Mouse (Mus musculus) myocyte (in vitro differentiated cells): ENCODE results near the gene Asl. TPM values are rescaled to one million over a fixed set of nuclear protein-coding genes. Genes with fewer than 3 reads are reported as not detected.

Experiments used
- H3K27me3 ChIP-seq: one replicate; pipeline ENCODE4 v1.6.1; 2011; ENCODE audit not compliant: control insufficient read depth, insufficient read depth, insufficient read length
- H3K36me3 ChIP-seq: one replicate; pipeline ENCODE4 v1.6.1; 2011; ENCODE audit not compliant: control insufficient read depth, insufficient read depth
- H3K4me2 ChIP-seq: one replicate; pipeline ENCODE4 v1.6.1; 2011; ENCODE audit warnings: low read depth, control low read depth
- H3K4me3 ChIP-seq: one replicate; pipeline ENCODE4 v1.5.1; 2011; ENCODE audit warnings: mild to moderate bottlenecking, control low read depth, moderate library complexity
- H3K79me2 ChIP-seq: one replicate; pipeline ENCODE4 v1.6.1; 2011; ENCODE audit not compliant: control insufficient read depth, insufficient read depth
- H3ac ChIP-seq: one replicate; pipeline ENCODE4 v1.6.1; 2011; ENCODE audit not compliant: control insufficient read depth, insufficient read length
- CEBPB ChIP-seq: IDR thresholded peaks from 2 replicates; pipeline ENCODE4 v1.6.1; 2011; ENCODE audit warnings: mild to moderate bottlenecking, moderate library complexity; ENCODE audit not compliant: poor library complexity, insufficient read depth, severe bottlenecking
- E2F4 ChIP-seq: IDR thresholded peaks from one replicate; pipeline ENCODE4 v1.6.1; 2011; ENCODE audit warnings: mild to moderate bottlenecking, control low read depth, moderate library complexity; ENCODE audit not compliant: insufficient read depth
- MAX ChIP-seq: IDR thresholded peaks from one replicate; pipeline ENCODE4 v1.6.1; 2011; ENCODE audit warnings: low read depth, mild to moderate bottlenecking, control low read depth
- MYOD1 ChIP-seq, 3 experiments: IDR thresholded peaks; one replicate each; pipeline ENCODE4 v1.6.1; 2011; ENCODE audit warnings: control low read depth in 2 of 3, low read depth in 2 of 3, mild to moderate bottlenecking in 2 of 3, moderate library complexity in 1 of 3; ENCODE audit not compliant: insufficient read length in 2 of 3, control insufficient read depth in 1 of 3
- MYOG ChIP-seq, 3 experiments: IDR thresholded peaks; one replicate each; pipeline ENCODE4 v1.6.1; 2011; ENCODE audit warnings: control low read depth in 2 of 3, low read depth in 2 of 3, mild to moderate bottlenecking in 2 of 3; ENCODE audit not compliant: insufficient read length in 2 of 3, control insufficient read depth in 1 of 3, insufficient read depth in 1 of 3
- POLR2A ChIP-seq: IDR thresholded peaks from one replicate; pipeline ENCODE4 v1.6.1; 2011; ENCODE audit warnings: low read depth, mild to moderate bottlenecking, control low read depth, moderate library complexity; ENCODE audit not compliant: insufficient read length
- POLR2AphosphoS2 ChIP-seq: IDR thresholded peaks from one replicate; pipeline ENCODE4 v1.6.1; 2011; ENCODE audit warnings: low read depth, control low read depth; ENCODE audit not compliant: insufficient read length
- REST ChIP-seq: IDR thresholded peaks from one replicate; pipeline ENCODE4 v1.6.1; 2011; ENCODE audit warnings: mild to moderate bottlenecking, control low read depth, moderate library complexity; ENCODE audit not compliant: insufficient read depth, insufficient read length
- SRF ChIP-seq: IDR thresholded peaks from one replicate; pipeline ENCODE4 v1.6.1; 2011; ENCODE audit warnings: low read depth; ENCODE audit not compliant: control insufficient read depth, insufficient read length
- TCF12 ChIP-seq: IDR thresholded peaks from one replicate; pipeline ENCODE4 v1.6.1; 2011; ENCODE audit warnings: mild to moderate bottlenecking, control low read depth; ENCODE audit not compliant: poor library complexity, insufficient read depth, severe bottlenecking
- TCF3 ChIP-seq: IDR thresholded peaks from one replicate; pipeline ENCODE4 v1.6.1; 2011; ENCODE audit warnings: low read depth, control low read depth; ENCODE audit not compliant: insufficient read length
- USF1 ChIP-seq: IDR thresholded peaks from one replicate; pipeline ENCODE4 v1.6.1; 2011; ENCODE audit warnings: low read depth, mild to moderate bottlenecking, control low read depth, moderate library complexity
- polyA plus RNA-seq: library from polyadenylated mRNA; unstranded; fragments of >200 nt; fragmentation: generic; extraction: Trizol; gene quantifications from one replicate; pipeline ENCODE4 v1.2.1, GENCODE M21; 2012; ENCODE audit warnings: missing spikeins

The Asl gene
- polyA plus RNA-seq, 1 experiment, result 45.8 TPM

DNA sequence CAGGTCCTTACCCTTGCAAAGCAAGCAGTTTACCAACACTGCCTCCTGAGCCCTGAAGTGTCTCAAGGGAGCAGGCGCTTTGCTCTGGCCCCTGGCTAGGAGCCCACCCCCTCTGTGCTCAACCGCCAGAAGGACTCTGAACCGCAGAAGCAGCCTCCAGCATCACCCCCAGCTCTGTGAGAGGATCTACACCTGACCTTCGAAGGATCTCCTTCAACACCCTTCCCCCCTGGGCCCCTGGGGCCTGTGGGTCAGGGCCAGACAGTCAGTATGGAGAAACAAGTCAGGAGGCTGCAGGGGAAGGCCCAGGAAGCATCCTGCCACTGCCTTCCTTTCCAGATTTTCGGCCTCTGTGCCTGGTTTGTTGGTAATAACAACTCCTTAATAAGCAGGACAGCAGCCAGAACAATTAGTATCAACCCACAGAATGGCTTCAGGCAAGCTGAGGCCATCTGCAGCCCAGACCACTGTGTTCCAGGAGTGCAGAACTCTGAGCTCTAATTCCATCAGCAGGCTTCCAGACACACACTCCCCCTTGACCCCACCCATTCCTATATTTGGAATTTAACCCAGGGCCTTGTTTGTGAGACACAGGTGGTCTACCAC lies 7.6 kb downstream of the Asl start:
- no peaks in the 10 kb centered on the region for H3K36me3 ChIP-seq
- no peaks in the 10 kb centered on the region for H3K27me3 ChIP-seq
- H3K4me2 ChIP-seq, result no peak overlapping the region
- H3K79me2 ChIP-seq, result no peaks in the 10 kb centered on the region
- H3K4me3 ChIP-seq, result no peak overlapping the region
- TF ChIP-seq MAX (no peak), MYOD1 (IDR thresholded peaks at IDR 0.05; ENCODE audit: control insufficient read depth in 1 of 3, insufficient read length in 2 of 3, low read depth in 2 of 3) (no peak), POLR2A (no peak), TCF12 (no peak), USF1 (no peak), REST (no peak), CEBPB (no peak), E2F4 (no peak), SRF (no peak), MYOG (IDR thresholded peaks at IDR 0.05; ENCODE audit: control insufficient read depth in 1 of 3, insufficient read depth in 1 of 3, insufficient read length in 2 of 3, low read depth in 2 of 3) (no peak), TCF3 (no peak), POLR2AphosphoS2 (no peak)
- no peak overlapping the region for H3ac ChIP-seq

DNA sequence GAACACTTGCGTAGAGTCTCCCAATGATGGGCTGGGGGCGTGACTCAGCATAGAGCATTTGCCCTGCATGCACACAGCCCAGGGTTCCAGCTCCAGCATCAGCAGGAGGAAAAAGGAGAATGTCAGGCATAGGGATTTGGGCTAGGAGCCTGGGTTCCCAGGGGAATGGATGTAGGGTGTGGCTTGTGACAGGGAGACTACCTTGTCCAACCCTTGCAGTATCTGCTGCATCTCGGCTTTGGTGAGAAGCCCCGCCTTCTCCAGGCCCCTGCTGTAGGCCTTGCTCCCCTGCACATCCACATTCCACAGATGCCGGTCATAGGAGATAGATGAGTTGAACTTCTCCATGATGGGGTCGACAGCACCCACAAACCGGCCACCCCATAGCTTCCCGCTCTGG lies 9.6 kb downstream of the Asl start:
- Histone ChIP-seq H3K27me3 (no peaks in the 10 kb centered on the region), H3ac (no peak overlapping the region), H3K4me2 (no peak overlapping the region), H3K79me2 (no peaks in the 10 kb centered on the region), H3K4me3 (no peak overlapping the region), H3K36me3 (peaks cover 4% of the 10 kb centered on the region)
- no peak for TF ChIP-seq USF1
- no peak for TF ChIP-seq POLR2AphosphoS2
- TF ChIP-seq MYOD1 (IDR thresholded peaks at IDR 0.05; ENCODE audit: control insufficient read depth in 1 of 3, insufficient read length in 2 of 3, low read depth in 2 of 3), result no peak
- no peak for TF ChIP-seq TCF12
- TF ChIP-seq SRF, result no peak
- no peak for TF ChIP-seq CEBPB
- TF ChIP-seq MYOG (IDR thresholded peaks at IDR 0.05; ENCODE audit: control insufficient read depth in 1 of 3, insufficient read depth in 1 of 3, insufficient read length in 2 of 3, low read depth in 2 of 3), result no peak

DNA sequence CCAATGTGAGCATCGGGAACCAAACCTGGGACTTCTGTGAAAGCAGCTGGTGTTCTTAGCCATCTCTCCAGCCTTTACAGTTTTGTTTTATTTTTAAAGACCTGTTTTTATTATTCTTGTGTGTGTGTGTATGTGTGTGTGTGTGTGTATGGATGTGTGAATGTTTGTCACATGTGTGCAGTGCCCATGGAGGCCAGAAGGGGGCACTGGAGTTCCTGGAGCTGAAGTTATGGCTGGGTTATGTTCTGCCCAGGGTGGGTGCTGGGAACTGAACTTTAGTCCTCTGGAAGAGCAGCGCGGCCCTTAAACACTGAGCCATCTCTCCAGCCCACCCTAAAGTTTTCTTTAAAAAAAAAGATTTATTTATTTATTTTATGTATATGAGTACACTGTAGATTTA lies 13.9 kb downstream of the Asl start:
- H3K79me2 ChIP-seq, result no peaks in the 10 kb centered on the region
- TF ChIP-seq TCF3 (no peak), TCF12 (no peak), POLR2AphosphoS2 (no peak), POLR2A (no peak), CEBPB (no peak), REST (no peak), E2F4 (no peak), SRF (no peak), MYOG (IDR thresholded peaks at IDR 0.05; ENCODE audit: control insufficient read depth in 1 of 3, insufficient read depth in 1 of 3, insufficient read length in 2 of 3, low read depth in 2 of 3) (no peak)
- peaks cover 4% of the 10 kb centered on the region for H3K36me3 ChIP-seq
- H3K27me3 ChIP-seq, result no peaks in the 10 kb centered on the region
- no peak overlapping the region for H3K4me3 ChIP-seq
- no peak overlapping the region for H3ac ChIP-seq
- no peak overlapping the region for H3K4me2 ChIP-seq

DNA sequence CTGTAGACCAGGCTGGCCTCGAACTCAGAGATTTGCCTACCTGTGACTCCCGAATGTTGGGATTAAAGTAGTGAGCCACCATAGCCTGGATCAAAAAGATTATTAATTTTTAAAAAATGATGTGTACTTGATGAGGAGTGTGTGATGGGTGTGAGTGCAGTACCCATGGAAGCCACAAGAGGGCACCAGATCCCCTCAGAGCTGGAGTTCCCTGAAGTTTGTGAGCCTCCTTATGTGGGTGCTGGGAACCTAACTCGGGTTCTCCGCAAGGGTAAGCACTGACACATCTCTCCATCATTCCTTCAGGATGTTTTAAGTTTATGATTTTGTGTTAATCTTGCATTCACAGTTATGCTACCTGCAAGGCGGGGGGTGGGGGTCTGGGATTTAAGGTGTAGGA lies 18.1 kb downstream of the Asl start:
- H3K36me3 ChIP-seq, result peaks cover 4% of the 10 kb centered on the region
- no peak overlapping the region for H3ac ChIP-seq
- H3K79me2 ChIP-seq, result no peaks in the 10 kb centered on the region
- H3K27me3 ChIP-seq, result no peaks in the 10 kb centered on the region
- H3K4me3 ChIP-seq, result no peak overlapping the region
- TF ChIP-seq MYOG (IDR thresholded peaks at IDR 0.05; ENCODE audit: control insufficient read depth in 1 of 3, insufficient read depth in 1 of 3, insufficient read length in 2 of 3, low read depth in 2 of 3), result no peak
- TF ChIP-seq POLR2AphosphoS2, result no peak
- no peak overlapping the region for H3K4me2 ChIP-seq

DNA sequence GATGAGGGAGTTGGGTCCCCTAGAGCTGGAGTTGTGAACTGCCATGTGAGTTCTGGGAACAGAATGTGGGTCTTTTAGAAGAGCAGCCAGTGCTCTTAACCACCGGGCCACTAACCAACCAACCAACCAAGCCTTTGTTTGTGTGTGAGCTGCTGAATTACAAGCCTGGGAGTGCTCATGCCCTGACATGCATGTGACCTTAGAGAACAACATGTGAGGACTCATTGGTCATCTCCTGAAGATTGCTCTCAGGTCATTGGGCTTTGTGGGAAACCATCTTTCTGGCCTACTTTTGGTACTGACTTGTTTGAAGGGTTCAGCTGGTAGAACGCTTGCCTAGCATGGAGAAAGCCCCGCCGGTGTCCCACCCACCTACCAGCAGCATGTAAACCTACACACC lies 19.3 kb downstream of the Asl start:
- TF ChIP-seq POLR2A (no peak), REST (no peak), USF1 (no peak), CEBPB (no peak), SRF (no peak), TCF3 (no peak), MYOG (IDR thresholded peaks at IDR 0.05; ENCODE audit: control insufficient read depth in 1 of 3, insufficient read depth in 1 of 3, insufficient read length in 2 of 3, low read depth in 2 of 3) (no peak), E2F4 (no peak), TCF12 (no peak), MAX (no peak), POLR2AphosphoS2 (no peak), MYOD1 (IDR thresholded peaks at IDR 0.05; ENCODE audit: control insufficient read depth in 1 of 3, insufficient read length in 2 of 3, low read depth in 2 of 3) (no peak)
- Histone ChIP-seq H3ac (no peak overlapping the region), H3K27me3 (no peaks in the 10 kb centered on the region), H3K4me3 (no peak overlapping the region), H3K36me3 (peaks cover 2% of the 10 kb centered on the region), H3K79me2 (no peaks in the 10 kb centered on the region), H3K4me2 (no peak overlapping the region)
